Mouse (Mus musculus) liver, embryonic 14.5 days (tissue): ENCODE data around the gene Tada1. TPM values are rescaled to one million over a fixed set of nuclear protein-coding genes. Genes with fewer than 3 reads are reported as not detected.

Source experiments
- ATAC-seq: fragments of 200-750 bp; cut with Nextera tagmentation; 2 replicates; pipeline ENCODE4 v1.8.0; 2017; ENCODE audit warnings: moderate number of reproducible peaks, mild to moderate bottlenecking, moderate library complexity; ENCODE audit not compliant: insufficient read depth
- DNase-seq, 3 experiments: peaks; one replicate each; pipeline ENCODE4 v3.0.0-alpha.2; 2012 to 2013; ENCODE audit warnings: low read depth in 3 of 3, low spot score in 3 of 3
- H3K27ac ChIP-seq: fragments of 300-500 bp; sonication (generic); 2 replicates; pipeline ENCODE4 v1.5.1; 2014; ENCODE audit warnings: moderate library complexity, mild to moderate bottlenecking, control low read depth, inconsistent platforms
- H3K27me3 ChIP-seq: fragments of 300-500 bp; sonication (generic); 2 replicates; pipeline ENCODE4 v1.6.1; 2014; ENCODE audit warnings: mild to moderate bottlenecking, low read length, moderate library complexity; ENCODE audit not compliant: control insufficient read depth, insufficient read depth
- H3K36me3 ChIP-seq: fragments of 300-500 bp; sonication (generic); replicated peaks from 2 replicates; pipeline ENCODE4 v1.6.1; 2014; ENCODE audit warnings: low read depth; ENCODE audit not compliant: control insufficient read depth, insufficient read depth
- H3K4me1 ChIP-seq, 2 experiments: fragments of 200-500 bp in 1 of 2; fragments of 300-500 bp in 1 of 2; sonication (generic) in 1 of 2; replicated peaks; 2 replicates each; pipeline ENCODE4 v1.6.1; 2012 to 2014; ENCODE audit warnings: antibody characterized with exemption in 1 of 2, inconsistent platforms in 1 of 2, low read length in 1 of 2; ENCODE audit not compliant: control insufficient read depth in 2 of 2, insufficient read depth in 2 of 2
- H3K4me2 ChIP-seq: fragments of 300-500 bp; sonication (generic); 2 replicates; pipeline ENCODE4 v1.6.1; 2014; ENCODE audit warnings: low read depth, mild to moderate bottlenecking, control low read depth, moderate library complexity
- H3K4me3 ChIP-seq, 2 experiments: fragments of 200-500 bp in 1 of 2; fragments of 300-500 bp in 1 of 2; sonication (generic) in 1 of 2; 2 replicates each; pipeline ENCODE4 v1.5.1; 2012 to 2014; ENCODE audit warnings: low read depth in 2 of 2, low read length in 2 of 2, mild to moderate bottlenecking in 2 of 2, control low read depth in 1 of 2, inconsistent platforms in 1 of 2, moderate library complexity in 1 of 2; ENCODE audit not compliant: insufficient read depth in 1 of 2
- H3K9ac ChIP-seq: fragments of 300-500 bp; sonication (generic); replicated peaks from 2 replicates; pipeline ENCODE4 v1.6.1; 2014; ENCODE audit warnings: mild to moderate bottlenecking, control low read depth, moderate library complexity
- H3K9me3 ChIP-seq: fragments of 300-500 bp; sonication (generic); 2 replicates; pipeline ENCODE4 v1.6.1; 2016; ENCODE audit warnings: low read length, mixed read lengths; ENCODE audit not compliant: control insufficient read depth
- CTCF ChIP-seq: IDR thresholded peaks from 2 replicates; pipeline ENCODE4 v1.5.1; 2016; ENCODE audit warnings: antibody characterized with exemption, low read depth, control low read depth
- EP300 ChIP-seq: IDR thresholded peaks from 2 replicates; pipeline ENCODE4 v1.6.1; 2016; ENCODE audit warnings: antibody characterized with exemption, low read depth
- WGBS: fragments of 180-500 bp; shearing (Covaris S2); extraction: QIAGEN DNeasy Blood & Tissue Kit; methylation state at CpG from one replicate; pipeline ENCODE4 v1.1.7; 2014; ENCODE audit not compliant: insufficient replicate concordance; 5-methylcytosine and 5-hydroxymethylcytosine counted together
- polyA plus RNA-seq, 2 experiments: library from polyadenylated mRNA; depleted of rRNA in 1 of 2; stranded (reverse) in 1 of 2; unstranded in 1 of 2; fragments of >200 nt; fragmentation: Nextera tagmentation in 1 of 2; extraction: Ambion mirVana in 1 of 2; gene quantifications; 2 replicates each; pipeline versions ENCODE4 v1.2.1 to v1.2.3; 2012 to 2014

Gene Tada1
- polyA plus RNA-seq, 2 experiments = 13.7 to 23.0 TPM

DNA sequence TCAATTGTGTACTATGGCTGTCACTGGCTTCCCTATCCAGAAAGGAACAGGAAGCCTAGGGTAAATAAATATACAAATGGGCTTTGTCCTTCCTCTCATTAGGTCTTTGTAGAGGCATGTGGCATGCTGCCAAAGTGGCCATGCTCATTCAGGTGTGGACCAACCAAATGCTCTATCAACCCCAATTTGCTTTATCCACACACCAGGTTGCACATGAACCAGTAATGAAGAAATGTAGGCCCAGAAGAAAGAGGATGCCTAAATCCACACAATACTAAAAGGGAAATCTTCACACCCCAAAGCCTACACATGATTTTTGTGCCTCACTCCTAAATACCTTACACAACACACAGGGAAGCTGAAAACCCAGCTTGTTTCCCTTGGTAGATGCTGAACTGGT lies 22.6 kb downstream of the Tada1 start:
- DNase-seq = no peak
- Histone ChIP-seq H3K4me1 (no peaks in the 10 kb centered on the region), H3K9me3 (no peaks in the 10 kb centered on the region), H3K9ac (no peak overlapping the region), H3K4me2 (no peak overlapping the region), H3K27me3 (no peaks in the 10 kb centered on the region), H3K27ac (no peak overlapping the region), H3K4me3 (no peak overlapping the region), H3K36me3 (no peaks in the 10 kb centered on the region)
- ATAC-seq = no peak
- TF ChIP-seq EP300 = no peak

- Histone ChIP-seq H3K9ac (no peak overlapping the region), H3K9me3 (no peaks in the 10 kb centered on the region), H3K4me2 (no peak overlapping the region), H3K27ac (no peak overlapping the region), H3K4me3 (no peak overlapping the region), H3K36me3 (no peaks in the 10 kb centered on the region), H3K4me1 (no peaks in the 10 kb centered on the region), H3K27me3 (no peaks in the 10 kb centered on the region)
- no peak for TF ChIP-seq EP300
- WGBS = 71% methylated on average over 4 of the region's 4 CpGs
- DNase-seq (no peak), ATAC-seq (no peak)
Measured at GRCm38 (mm10) chr1:166402003-166402402, 23.1 kb downstream of the Tada1 start.

GRCm38 (mm10) chr1:166403846-166404245 lies 24.9 kb downstream of the Tada1 start:
- no peaks in the 10 kb centered on the region for H3K27me3 ChIP-seq
- DNase-seq (no peak), ATAC-seq (no peak)
- TF ChIP-seq CTCF (no peak), EP300 (no peak)
- H3K4me1 ChIP-seq = no peaks in the 10 kb centered on the region
- no peaks in the 10 kb centered on the region for H3K36me3 ChIP-seq
- H3K9me3 ChIP-seq = no peaks in the 10 kb centered on the region
- H3K4me3 ChIP-seq = no peak overlapping the region
- no peak overlapping the region for H3K27ac ChIP-seq
- WGBS = 70% methylated on average over 3 of the region's 3 CpGs
- H3K9ac ChIP-seq = no peak overlapping the region
- no peak overlapping the region for H3K4me2 ChIP-seq

- no peak for DNase-seq
- peaks cover 0 to 3% of the 10 kb centered on the region in 2 experiments; a peak in 3 of 4 replicates for H3K4me1 ChIP-seq
- no peaks in the 10 kb centered on the region for H3K36me3 ChIP-seq
- no peaks in the 10 kb centered on the region for H3K9me3 ChIP-seq
- ATAC-seq = peak; percentile 68
- H3K27me3 ChIP-seq = no peaks in the 10 kb centered on the region
- no peak overlapping the region for H3K27ac ChIP-seq
- no peak for TF ChIP-seq EP300
- TF ChIP-seq CTCF = no peak
- peak overlapping the region; percentile 38 to 56 for H3K4me3 ChIP-seq
- peak overlapping the region; percentile 74 for H3K4me2 ChIP-seq
- peak overlapping the region; percentile 50 for H3K9ac ChIP-seq
- whole genome bisulfite sequencing = 3% methylated on average over 35 of the region's 45 CpGs
Measured at GRCm38 (mm10) chr1:166409177-166409700, 30.3 kb downstream of the Tada1 start.

- Histone ChIP-seq H3K36me3 (no peaks in the 10 kb centered on the region), H3K4me1 (peaks cover 0 to 3% of the 10 kb centered on the region in 2 experiments; a peak in 3 of 4 replicates), H3K27ac (no peak within 1 kb of the TSS), H3K27me3 (no peaks in the 10 kb centered on the region), H3K9ac (peak within 1 kb of the TSS; percentile 50), H3K4me2 (peak within 1 kb of the TSS; percentile 74), H3K9me3 (no peaks in the 10 kb centered on the region), H3K4me3 (peak within 1 kb of the TSS; percentile 45 to 56)
- WGBS = 6% methylated on average over 47 of the region's 49 CpGs
- TF ChIP-seq EP300 (no peak), CTCF (no peak)
- peak; percentile 87 for ATAC-seq
- DNase-seq = peak; percentile 45 to 58 (median 49)
Measured at GRCm38 (mm10) chr1:166409701-166410220, 30.9 kb downstream of the Tada1 start, which contains the start of gene Pogk. Gene Pogk (minus strand): TSS chr1:166409863.
